Mouse (Mus musculus): ENCODE data around the gene Kitl. TPM values are rescaled to one million over a fixed set of nuclear protein-coding genes. Genes with fewer than 3 reads are reported as not detected.
A peak's percentile ranks its signal among the peaks of the same experiment; 100 is the strongest.

Kitl gene
- polyA plus RNA-seq, 1 experiment from 2014 or later, result 19.8 TPM

GRCm38 (mm10) chr10:100025665-100026064 is 10.2 kb downstream of the Kitl start:
- H3K27ac ChIP-seq (replicated peaks in 1 of 2; ENCODE audit: control insufficient read depth in 1 of 2, insufficient read depth in 1 of 2, low read depth in 2 of 2, low read length in 2 of 2), result no peak overlapping the region
- ATAC-seq (ENCODE audit: insufficient number of reproducible peaks, insufficient read depth, low FRiP score, low read depth), result no peak
- no peak overlapping the region for H3K9ac ChIP-seq (ENCODE audit: low read length)
- 52% methylated on average over 8 of the region's 8 CpGs for WGBS
- peaks cover 4 to 7% of the 10 kb centered on the region in 2 experiments; a peak in 3 of 4 replicates for H3K4me1 ChIP-seq (ENCODE audit: control insufficient read depth in 2 of 2, insufficient read depth in 2 of 2, low read length in 2 of 2)
- no peak overlapping the region for H3K4me3 ChIP-seq (ENCODE audit: control insufficient read depth in 1 of 2, insufficient read depth in 1 of 2, low read depth in 1 of 2, low read length in 2 of 2)
- H3K36me3 ChIP-seq (ENCODE audit: control insufficient read depth, insufficient read depth, low read length), result no peaks in the 10 kb centered on the region
- 0 out of 2 replicates have a peak, but pooled peaks cover 7% of the 10 kb centered on the region for H3K9me3 ChIP-seq (ENCODE audit: control insufficient read depth, low read length)
- H3K4me2 ChIP-seq (ENCODE audit: low read length), result no peak overlapping the region
- H3K27me3 ChIP-seq (ENCODE audit: control insufficient read depth, insufficient read depth, low read length), result no peaks in the 10 kb centered on the region; the same call in 1 of the 2 replicates

DNA sequence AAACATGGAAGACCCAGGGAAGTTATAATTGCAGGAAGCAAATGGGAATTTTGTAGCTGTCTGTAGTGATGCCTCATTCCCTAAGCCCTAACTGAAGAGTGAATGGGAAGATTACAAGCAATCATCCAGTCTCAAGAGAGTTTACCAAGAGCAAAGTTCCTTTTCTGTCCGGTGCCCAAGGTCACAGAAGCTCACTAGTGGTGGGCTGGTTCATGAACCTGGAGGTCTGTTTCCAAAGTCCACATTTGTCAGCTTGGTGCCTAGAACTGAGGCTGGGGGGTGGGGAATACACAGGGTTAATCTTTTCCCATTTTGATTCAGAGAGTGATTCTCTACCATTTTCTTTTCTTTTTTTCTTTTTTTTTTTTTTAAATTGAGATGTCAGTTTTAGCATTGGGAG is 11.3 kb downstream of the Kitl start:
- H3K9me3 ChIP-seq (ENCODE audit: control insufficient read depth, low read length), result 0 out of 2 replicates have a peak, but pooled peaks cover 7% of the 10 kb centered on the region
- H3K4me3 ChIP-seq (ENCODE audit: control insufficient read depth in 1 of 2, insufficient read depth in 1 of 2, low read depth in 1 of 2, low read length in 2 of 2), result no peak overlapping the region
- H3K9ac ChIP-seq (ENCODE audit: low read length), result no peak overlapping the region
- no peak overlapping the region for H3K27ac ChIP-seq (replicated peaks in 1 of 2; ENCODE audit: control insufficient read depth in 1 of 2, insufficient read depth in 1 of 2, low read depth in 2 of 2, low read length in 2 of 2)
- peaks cover 6 to 11% of the 10 kb centered on the region in 2 experiments; a peak in 3 of 4 replicates for H3K4me1 ChIP-seq (ENCODE audit: control insufficient read depth in 2 of 2, insufficient read depth in 2 of 2, low read length in 2 of 2)
- 81% methylated on average over 1 of the region's 1 CpGs for WGBS
- no peak overlapping the region for H3K4me2 ChIP-seq (ENCODE audit: low read length)
- ATAC-seq (ENCODE audit: insufficient number of reproducible peaks, insufficient read depth, low FRiP score, low read depth), result no peak
- H3K27me3 ChIP-seq (ENCODE audit: control insufficient read depth, insufficient read depth, low read length), result no peaks in the 10 kb centered on the region
- H3K36me3 ChIP-seq (ENCODE audit: control insufficient read depth, insufficient read depth, low read length), result no peaks in the 10 kb centered on the region

DNA sequence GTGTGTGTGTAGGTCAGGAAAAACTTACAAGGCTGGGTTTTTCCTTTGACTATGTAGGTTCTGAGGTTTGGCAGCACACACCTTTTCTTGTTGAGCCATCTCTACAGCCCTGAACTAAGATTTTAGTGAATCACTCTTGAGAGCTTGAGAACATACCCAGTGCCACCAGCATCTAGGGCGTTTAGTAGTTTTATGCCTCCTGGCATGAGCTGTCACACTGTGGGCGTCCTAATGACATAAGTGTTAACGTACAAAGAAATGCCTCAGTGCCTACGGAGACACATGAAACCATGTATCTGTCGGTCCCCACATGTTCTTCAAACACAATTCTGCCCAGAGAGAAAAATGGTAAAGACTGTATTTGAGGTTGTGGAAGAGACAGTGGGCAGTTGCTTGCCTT is 15.0 kb downstream of the Kitl start:
- Histone ChIP-seq H3K9me3 (ENCODE audit: control insufficient read depth, low read length) (0 out of 2 replicates have a peak, but pooled peaks cover 7% of the 10 kb centered on the region), H3K4me1 (ENCODE audit: control insufficient read depth in 2 of 2, insufficient read depth in 2 of 2, low read length in 2 of 2) (peaks cover 2 to 5% of the 10 kb centered on the region in 2 experiments; a peak in 1 of 4 replicates), H3K36me3 (ENCODE audit: control insufficient read depth, insufficient read depth, low read length) (no peaks in the 10 kb centered on the region), H3K27me3 (ENCODE audit: control insufficient read depth, insufficient read depth, low read length) (no peaks in the 10 kb centered on the region), H3K27ac (replicated peaks in 1 of 2; ENCODE audit: control insufficient read depth in 1 of 2, insufficient read depth in 1 of 2, low read depth in 2 of 2, low read length in 2 of 2) (no peak overlapping the region), H3K4me2 (ENCODE audit: low read length) (no peak overlapping the region), H3K9ac (ENCODE audit: low read length) (no peak overlapping the region), H3K4me3 (ENCODE audit: control insufficient read depth in 1 of 2, insufficient read depth in 1 of 2, low read depth in 1 of 2, low read length in 2 of 2) (no peak overlapping the region)
- ATAC-seq (ENCODE audit: insufficient number of reproducible peaks, insufficient read depth, low FRiP score, low read depth), result no peak
- 81% methylated on average over 5 of the region's 5 CpGs for WGBS

- 0 out of 2 replicates have a peak, but pooled peaks cover 7% of the 10 kb centered on the region for H3K9me3 ChIP-seq (ENCODE audit: control insufficient read depth, low read length)
- H3K27ac ChIP-seq (replicated peaks in 1 of 2; ENCODE audit: control insufficient read depth in 1 of 2, insufficient read depth in 1 of 2, low read depth in 2 of 2, low read length in 2 of 2), result no peak overlapping the region
- no peaks in the 10 kb centered on the region for H3K36me3 ChIP-seq (ENCODE audit: control insufficient read depth, insufficient read depth, low read length)
- H3K9ac ChIP-seq (ENCODE audit: low read length), result no peak overlapping the region
- WGBS, result 74% methylated on average over 12 of the region's 12 CpGs
- peak overlapping the region; percentile 14; the same call in 1 of the 2 replicates for H3K4me2 ChIP-seq (ENCODE audit: low read length)
- H3K4me1 ChIP-seq (ENCODE audit: control insufficient read depth in 2 of 2, insufficient read depth in 2 of 2, low read length in 2 of 2), result peaks cover 4 to 5% of the 10 kb centered on the region in 2 experiments; a peak in 2 of 4 replicates
- no peak overlapping the region for H3K4me3 ChIP-seq (ENCODE audit: control insufficient read depth in 1 of 2, insufficient read depth in 1 of 2, low read depth in 1 of 2, low read length in 2 of 2)
- ATAC-seq (ENCODE audit: insufficient number of reproducible peaks, insufficient read depth, low FRiP score, low read depth), result 0 out of 2 replicates have a peak, but pooled peaks have one; percentile 17
- no peaks in the 10 kb centered on the region for H3K27me3 ChIP-seq (ENCODE audit: control insufficient read depth, insufficient read depth, low read length)
These were observed 15.6 kb downstream of the Kitl start for GRCm38 (mm10) chr10:100030980-100031516.

DNA sequence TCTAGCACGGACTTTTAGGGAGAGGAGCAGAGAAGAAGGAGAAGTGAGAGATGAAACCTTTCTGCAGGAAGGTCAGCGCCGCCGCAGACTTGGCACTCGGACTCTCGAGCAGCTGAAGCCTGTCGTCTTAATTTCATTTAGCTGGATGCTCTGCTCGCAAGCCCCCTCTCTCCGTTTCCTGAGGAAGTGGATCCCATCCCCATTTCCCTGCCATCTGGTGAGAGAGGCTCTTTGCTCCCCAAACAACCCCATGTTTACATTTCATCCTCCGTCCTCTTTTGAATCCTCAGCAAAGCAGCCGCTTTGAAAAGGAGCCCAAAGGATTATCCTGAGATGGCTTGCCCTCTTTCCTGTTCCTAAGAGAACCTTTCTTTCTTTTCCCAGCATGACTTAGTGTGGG is 16.2 kb downstream of the Kitl start:
- no peak overlapping the region for H3K4me3 ChIP-seq (ENCODE audit: control insufficient read depth in 1 of 2, insufficient read depth in 1 of 2, low read depth in 1 of 2, low read length in 2 of 2)
- H3K27me3 ChIP-seq (ENCODE audit: control insufficient read depth, insufficient read depth, low read length), result no peaks in the 10 kb centered on the region
- no peak for ATAC-seq (ENCODE audit: insufficient number of reproducible peaks, insufficient read depth, low FRiP score, low read depth)
- H3K9ac ChIP-seq (ENCODE audit: low read length), result peak overlapping the region; percentile 23; the same call in 1 of the 2 replicates
- no peaks in the 10 kb centered on the region for H3K36me3 ChIP-seq (ENCODE audit: control insufficient read depth, insufficient read depth, low read length)
- H3K4me2 ChIP-seq (ENCODE audit: low read length), result peak overlapping the region; percentile 14; the same call in 1 of the 2 replicates
- H3K27ac ChIP-seq (replicated peaks in 1 of 2; ENCODE audit: control insufficient read depth in 1 of 2, insufficient read depth in 1 of 2, low read depth in 2 of 2, low read length in 2 of 2), result no peak overlapping the region
- H3K9me3 ChIP-seq (ENCODE audit: control insufficient read depth, low read length), result 0 out of 2 replicates have a peak, but pooled peaks cover 3% of the 10 kb centered on the region
- WGBS, result 29% methylated on average over 11 of the region's 11 CpGs
- peaks cover 4 to 5% of the 10 kb centered on the region in 2 experiments; a peak in 2 of 4 replicates for H3K4me1 ChIP-seq (ENCODE audit: control insufficient read depth in 2 of 2, insufficient read depth in 2 of 2, low read length in 2 of 2)

GRCm38 (mm10) chr10:100032566-100032965 is 17.1 kb downstream of the Kitl start:
- peaks cover 4 to 5% of the 10 kb centered on the region in 2 experiments; a peak in 2 of 4 replicates for H3K4me1 ChIP-seq (ENCODE audit: control insufficient read depth in 2 of 2, insufficient read depth in 2 of 2, low read length in 2 of 2)
- H3K9ac ChIP-seq (ENCODE audit: low read length), result no peak overlapping the region
- no peaks in the 10 kb centered on the region for H3K36me3 ChIP-seq (ENCODE audit: control insufficient read depth, insufficient read depth, low read length)
- ATAC-seq (ENCODE audit: insufficient number of reproducible peaks, insufficient read depth, low FRiP score, low read depth), result no peak
- H3K4me3 ChIP-seq (ENCODE audit: control insufficient read depth in 1 of 2, insufficient read depth in 1 of 2, low read depth in 1 of 2, low read length in 2 of 2), result no peak overlapping the region
- 64% methylated on average over 3 of the region's 3 CpGs for WGBS
- no peaks in the 10 kb centered on the region for H3K9me3 ChIP-seq (ENCODE audit: control insufficient read depth, low read length)
- no peak overlapping the region for H3K27ac ChIP-seq (replicated peaks in 1 of 2; ENCODE audit: control insufficient read depth in 1 of 2, insufficient read depth in 1 of 2, low read depth in 2 of 2, low read length in 2 of 2)
- H3K4me2 ChIP-seq (ENCODE audit: low read length), result no peak overlapping the region
- H3K27me3 ChIP-seq (ENCODE audit: control insufficient read depth, insufficient read depth, low read length), result no peaks in the 10 kb centered on the region

- Histone ChIP-seq H3K9me3 (ENCODE audit: control insufficient read depth, low read length) (no peaks in the 10 kb centered on the region), H3K27ac (replicated peaks in 1 of 2; ENCODE audit: control insufficient read depth in 1 of 2, insufficient read depth in 1 of 2, low read depth in 2 of 2, low read length in 2 of 2) (no peak overlapping the region), H3K36me3 (ENCODE audit: control insufficient read depth, insufficient read depth, low read length) (no peaks in the 10 kb centered on the region), H3K4me3 (ENCODE audit: control insufficient read depth in 1 of 2, insufficient read depth in 1 of 2, low read depth in 1 of 2, low read length in 2 of 2) (no peak overlapping the region), H3K27me3 (ENCODE audit: control insufficient read depth, insufficient read depth, low read length) (no peaks in the 10 kb centered on the region), H3K4me1 (ENCODE audit: control insufficient read depth in 2 of 2, insufficient read depth in 2 of 2, low read length in 2 of 2) (peaks cover 7 to 9% of the 10 kb centered on the region in 2 experiments; a peak in 3 of 4 replicates), H3K9ac (ENCODE audit: low read length) (no peak overlapping the region), H3K4me2 (ENCODE audit: low read length) (no peak overlapping the region)
- no peak for ATAC-seq (ENCODE audit: insufficient number of reproducible peaks, insufficient read depth, low FRiP score, low read depth)
- 17% methylated on average over 4 of the region's 4 CpGs for WGBS
These were observed 20.6 kb downstream of the Kitl start for GRCm38 (mm10) chr10:100036021-100036420.

Measured in heart, embryonic 14.5 days (tissue).